Mouse (Mus musculus) heart, postnatal 10 days (tissue): ENCODE data around the gene Ftl1. TPM values are rescaled to one million over a fixed set of nuclear protein-coding genes. Genes with fewer than 3 reads are reported as not detected.
"Not testable (repeated sequence)": the region's sequence is repeated elsewhere in the genome, so short reads cannot be mapped to it uniquely, and the experiment has no call there.

Experiments
- DNase-seq, 2 experiments: peaks; one replicate each; pipeline ENCODE4 v3.0.0; 2021
- intact Hi-C: fragments of 180-260 bp; cut with DNase I; formaldehyde crosslinking; loops from one replicate; pipeline ENCODE4 v1.15.1; 2025
- total RNA-seq, 2 experiments: library from RNA; stranded (reverse); gene quantifications; 2 replicates each; pipeline ENCODE4 v1.2.3; 2021

Gene Ftl1
- total RNA-seq, 2 experiments from 2014 or later: 232 to 268 TPM

- intact Hi-C loops: loop anchor here (2.0 kb wide), 2 partner anchors 46 to 84 kb away; no protein-coding TSS in a partner anchor
- DNase-seq: peak; percentile 76 to 82
Observed at GRCm38 (mm10) chr7:45477003-45477402, 17.3 kb upstream of the Ftl1 start.

DNA sequence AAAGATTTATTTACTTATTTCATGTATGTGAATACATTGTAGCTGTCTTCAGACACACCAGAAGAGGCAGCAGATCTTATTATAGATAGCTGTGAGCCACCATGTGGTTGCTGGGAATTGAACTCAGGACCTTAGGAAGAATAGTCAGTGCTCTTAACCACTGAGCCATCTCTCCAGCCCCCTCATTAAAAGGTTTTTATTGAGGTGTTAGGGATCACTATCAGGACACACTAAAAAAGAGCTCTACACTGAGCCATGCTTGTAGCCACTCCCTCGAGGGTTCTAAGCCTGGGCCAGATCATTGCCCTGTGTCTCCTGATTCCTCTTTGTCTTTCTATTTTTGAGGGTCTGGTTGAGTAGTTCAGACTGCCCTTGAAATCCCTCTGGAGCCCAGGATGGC lies 16.8 kb upstream of the Ftl1 start:
- DNase-seq: no peak
- intact Hi-C loops: loop anchor here (2.0 kb wide), 2 partner anchors 46 to 84 kb away; no protein-coding TSS in a partner anchor

DNA sequence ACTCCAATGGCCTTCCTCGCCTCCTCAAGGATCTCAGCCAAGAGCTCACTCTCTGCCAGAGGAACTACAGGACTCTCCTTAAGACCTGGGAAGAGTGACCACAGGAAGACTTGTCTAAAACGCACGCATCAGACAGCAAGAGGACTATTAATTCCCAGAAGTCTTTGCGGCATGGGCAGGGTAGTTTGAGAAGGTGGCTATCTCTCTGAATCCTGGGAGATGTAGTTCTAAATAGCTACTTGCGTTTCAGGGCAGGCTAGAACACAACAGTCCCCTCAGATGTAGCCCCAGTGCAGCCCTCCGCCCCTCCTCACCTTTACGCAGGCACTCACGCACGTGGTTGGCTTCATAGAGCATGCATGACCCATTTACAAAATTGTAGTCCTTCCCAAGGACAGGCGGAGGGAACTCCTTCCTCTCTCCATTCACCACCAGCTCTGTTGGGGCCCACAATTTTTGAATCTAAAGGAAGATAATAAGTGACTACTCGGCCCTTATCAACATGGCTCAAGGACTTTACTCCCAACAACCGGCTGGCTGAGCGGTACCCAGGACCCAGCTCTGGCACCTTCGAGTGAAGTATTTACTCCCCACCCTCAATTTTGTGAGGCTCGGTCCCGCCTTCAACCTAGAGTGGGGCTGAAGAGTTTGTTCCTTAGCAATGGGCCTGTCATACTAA lies 15.7 kb upstream of the Ftl1 start:
- peak in 1 of 2 experiments; percentile 49 for DNase-seq
- intact Hi-C loops: no loop called here

GRCm38 (mm10) chr7:45470869-45471268 lies 11.2 kb upstream of the Ftl1 start:
- intact Hi-C loops: loop anchor here (1.0 kb wide), 1 partner anchor 91 kb away; no protein-coding TSS in a partner anchor
- peak; percentile 75 to 85 for DNase-seq

- no peak for DNase-seq
Observed at GRCm38 (mm10) chr7:45467090-45467670, 7.5 kb upstream of the Ftl1 start.

DNA sequence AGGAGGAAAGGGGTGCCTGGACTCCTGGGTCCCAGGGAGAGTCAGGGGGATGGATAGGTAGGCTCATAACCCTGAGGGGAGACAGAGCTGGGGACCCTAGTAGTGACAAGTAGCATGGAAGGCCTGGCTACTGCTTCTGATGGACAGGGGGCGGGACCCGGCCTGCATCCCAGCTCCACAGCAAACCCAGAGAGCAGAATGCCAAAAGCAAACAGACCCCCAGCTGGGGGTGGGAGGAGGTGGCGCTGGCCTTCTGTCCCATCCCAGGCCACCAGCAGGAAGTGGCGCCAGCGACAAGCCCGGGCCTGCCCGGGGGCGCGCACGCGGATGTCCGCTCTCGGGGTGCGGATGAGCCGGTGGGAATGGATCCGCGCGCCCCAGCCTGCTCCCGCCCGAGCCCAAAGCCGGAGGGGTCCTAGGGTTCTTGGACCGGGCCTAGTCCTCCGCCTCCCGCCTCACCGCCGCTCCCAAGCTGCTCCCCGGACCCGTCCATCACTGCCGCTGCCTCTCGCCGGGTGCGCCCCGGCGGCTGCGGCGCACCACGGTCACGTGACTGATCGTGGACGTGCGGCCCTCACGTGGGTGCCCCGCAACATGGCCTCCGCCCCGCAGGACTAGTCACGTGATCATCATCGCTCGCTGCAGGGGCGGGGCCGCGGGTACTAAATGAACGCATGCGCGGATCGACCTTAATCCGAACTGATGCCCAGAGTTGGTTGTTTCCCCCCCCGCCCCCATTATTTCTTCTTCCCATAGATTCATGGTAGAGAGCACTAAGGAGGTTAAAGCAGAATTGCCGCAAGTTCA lies 6.8 kb upstream of the Ftl1 start, which contains the start of gene Bax:
Bax (minus strand) TSS at position 616 of the 807 bp plus-strand sequence.
- intact Hi-C loops: loop anchor here (2.0 kb wide), 1 partner anchor 56 kb away; no protein-coding TSS in a partner anchor
- peak; percentile 96 to 97 for DNase-seq

More at GRCm38 (mm10) chr7:45467090-45467670, 7.5 kb upstream of the Ftl1 start:
- intact Hi-C loops: loop anchor here (2.0 kb wide), 1 partner anchor 56 kb away; no protein-coding TSS in a partner anchor

- intact Hi-C loops: no loop called here
- no peak for DNase-seq
Observed at GRCm38 (mm10) chr7:45465549-45465948, 5.9 kb upstream of the Ftl1 start.

DNA sequence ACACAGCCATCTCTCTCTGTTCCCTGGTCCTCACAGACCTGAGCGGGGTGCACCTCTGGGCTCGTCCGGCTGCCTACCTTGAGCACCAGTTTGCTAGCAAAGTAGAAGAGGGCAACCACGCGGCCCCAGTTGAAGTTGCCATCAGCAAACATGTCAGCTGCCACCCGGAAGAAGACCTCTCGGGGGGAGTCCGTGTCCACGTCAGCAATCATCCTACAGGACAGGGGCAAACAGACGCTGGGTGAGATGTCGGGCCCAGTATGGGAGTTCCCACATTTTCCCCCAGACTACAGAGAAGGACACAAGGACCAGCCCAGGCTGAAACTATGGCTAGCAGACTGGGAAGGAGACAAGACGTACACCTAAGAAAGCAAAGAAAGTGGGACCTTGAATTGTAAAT lies 5.4 kb upstream of the Ftl1 start:
- intact Hi-C loops: no loop called here
- DNase-seq: no peak

GRCm38 (mm10) chr7:45463987-45464778 lies 4.5 kb upstream of the Ftl1 start:
- intact Hi-C loops: no loop called here
- no peak for DNase-seq

GRCm38 (mm10) chr7:45462868-45463267 lies 3.2 kb upstream of the Ftl1 start:
- DNase-seq, intact Hi-C loops: not testable (repeated sequence)

DNA sequence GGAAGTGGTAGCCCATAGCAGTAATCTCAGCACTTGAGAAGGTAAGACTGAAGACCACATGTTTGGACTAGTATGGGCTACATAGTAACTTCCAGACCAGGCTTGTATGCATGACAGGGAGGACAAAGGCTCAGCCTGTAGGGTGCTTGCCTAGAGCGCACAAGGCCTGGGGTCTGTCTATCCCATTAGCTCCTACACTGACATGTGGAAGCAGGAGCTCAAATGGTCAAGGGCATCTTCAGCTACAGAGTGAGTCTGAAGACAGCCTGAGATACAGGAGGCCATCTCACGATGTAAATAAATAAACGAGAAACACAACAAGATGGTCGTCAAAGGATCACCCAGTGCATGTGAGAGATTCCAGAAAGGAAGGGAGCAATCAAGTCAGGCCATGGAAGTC lies 2.6 kb upstream of the Ftl1 start:
- no peak for DNase-seq
- intact Hi-C loops: no loop called here

- no peak for DNase-seq
- intact Hi-C loops: no loop called here
Observed at GRCm38 (mm10) chr7:45461781-45462180, 2.1 kb upstream of the Ftl1 start.

DNA sequence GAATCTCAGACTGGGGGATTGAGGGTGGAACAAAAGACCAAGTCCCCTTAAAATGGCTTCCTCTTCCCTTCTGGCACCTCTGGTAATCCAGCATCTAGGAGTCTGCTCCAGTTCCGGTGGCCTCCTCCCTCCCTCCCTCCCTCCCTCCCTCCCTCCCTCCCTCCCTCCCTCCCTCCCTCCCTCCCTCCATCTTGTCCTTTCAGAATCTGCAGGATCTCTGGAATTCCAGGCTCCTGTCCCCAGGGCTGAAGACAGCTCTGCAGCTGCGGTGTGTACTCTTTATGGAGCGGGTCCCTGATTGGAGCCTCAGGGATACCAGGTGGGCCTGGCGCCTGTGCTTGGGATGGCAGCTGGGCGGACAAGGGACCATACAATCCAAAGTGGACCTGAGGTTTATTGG lies 1.6 kb upstream of the Ftl1 start:
- intact Hi-C loops: no loop called here
- no peak for DNase-seq

- DNase-seq: peak; percentile 68 to 72
- intact Hi-C loops: no loop called here
Observed at GRCm38 (mm10) chr7:45460860-45461314, 1.2 kb upstream of the Ftl1 start.

GRCm38 (mm10) chr7:45460377-45460776 lies 693 bp upstream of the Ftl1 start:
- no peak for DNase-seq
- intact Hi-C loops: no loop called here

DNA sequence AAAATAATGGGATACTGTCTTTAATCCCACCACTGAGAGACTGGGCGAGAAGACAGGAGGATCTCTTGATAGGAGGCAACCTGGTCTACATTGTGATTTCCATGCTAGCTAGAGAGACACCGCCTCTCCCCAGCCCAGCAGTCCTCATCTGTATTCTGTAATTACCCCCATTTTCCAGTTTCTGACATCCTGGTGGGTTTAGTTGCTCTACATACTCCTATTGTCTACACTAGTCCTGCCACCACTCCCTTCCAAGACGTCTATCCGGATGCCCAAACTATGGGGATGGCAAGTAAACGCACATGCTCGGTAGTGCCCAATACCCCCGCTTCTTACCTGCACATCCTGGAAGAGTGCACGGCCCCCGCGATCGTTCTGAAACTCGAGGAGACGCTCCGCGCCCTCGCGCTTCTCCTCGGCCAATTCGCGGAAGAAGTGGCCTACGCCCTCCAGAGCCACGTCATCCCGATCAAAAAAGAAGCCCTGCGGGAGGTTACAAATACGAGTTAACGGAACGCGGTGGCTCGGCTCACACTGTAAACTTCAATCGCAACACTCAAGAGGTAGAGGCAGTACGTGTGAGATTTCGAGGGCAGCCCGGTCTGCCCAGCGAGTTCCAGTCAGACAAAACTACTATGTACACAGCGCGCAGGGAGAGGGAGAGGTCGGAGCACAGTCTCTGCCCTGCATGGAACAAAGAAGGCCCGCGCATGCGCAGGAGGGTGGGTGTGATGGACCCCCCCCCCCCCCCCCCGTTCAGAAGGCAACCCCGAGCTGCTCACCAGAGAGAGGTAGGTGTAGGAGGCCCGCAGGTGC lies 728 bp downstream of the Ftl1 start:
- peak; percentile 86 to 94 for DNase-seq
- intact Hi-C loops: loop anchor here (2.0 kb wide), 1 partner anchor 24 kb away; the partner anchor contains the start of gene Gys1

- peak in 1 of 2 experiments; percentile 50 for DNase-seq
- intact Hi-C loops: loop anchor here (2.0 kb wide), 1 partner anchor 23 kb away; the partner anchor contains the start of gene Gys1
Observed at GRCm38 (mm10) chr7:45457204-45458060, 2.3 kb downstream of the Ftl1 start.

DNA sequence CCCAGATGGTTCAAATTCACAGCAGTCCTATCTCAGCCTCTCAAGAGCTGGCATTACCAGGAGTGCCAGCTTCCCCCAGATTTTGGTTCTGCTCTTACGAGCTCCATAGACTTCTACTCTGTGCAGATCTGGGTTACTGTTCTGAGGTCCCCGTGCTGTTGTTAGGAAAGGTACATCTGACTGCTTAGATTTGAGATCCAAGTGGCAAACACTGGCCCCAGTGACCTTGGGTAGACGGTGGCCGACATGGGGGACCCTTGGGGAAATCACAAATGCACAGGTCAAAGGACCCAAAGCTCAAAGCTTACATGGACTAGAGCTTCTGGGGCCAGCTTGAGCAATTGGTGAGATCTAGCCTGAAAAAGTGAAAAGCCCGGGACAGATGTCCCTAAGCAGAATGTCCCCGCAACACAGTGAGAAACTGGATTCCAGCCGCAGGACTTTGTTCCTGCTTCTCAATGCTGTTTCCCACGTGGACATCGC lies 2.9 kb downstream of the Ftl1 start:
- intact Hi-C loops: no loop called here
- DNase-seq: no peak
